ENCODE assay signal across 1 mouse cellular context in genomic region chr9:114733238-114733637, GRCm38 (mm10).
TF ChIP-seq lines count a peak whose summit lies in the region.

No protein-coding gene starts in this region.

TF ChIP-seq in MEL, 35 proteins besides CTCF, POLR2A, EP300 and RAD21 (continued from another document):
- TF ChIP-seq ZC3H11A (IDR thresholded peaks at IDR 0.05; ENCODE audit: low read depth, low read length) (no peak), RCOR1 (IDR thresholded peaks at IDR 0.05; ENCODE audit: low read depth, low read length) (peak; percentile 57), GATA1 (IDR thresholded peaks at IDR 0.05; ENCODE audit: low read depth, low read length) (0 out of 2 replicates have a peak, but pooled peaks have one; percentile 31)
